Mouse (Mus musculus) heart, embryonic 14.5 days (tissue): Measurements from ENCODE around the gene Atp5j. TPM values are rescaled to one million over a fixed set of nuclear protein-coding genes. Genes with fewer than 3 reads are reported as not detected.
A peak's percentile ranks its signal among the peaks of the same experiment; 100 is the strongest.

Experiments
- ATAC-seq: fragments of 200-750 bp; cut with Nextera tagmentation; 2 replicates; pipeline ENCODE4 v1.8.0; 2017; ENCODE audit warnings: low read depth, moderate TSS enrichment; ENCODE audit not compliant: insufficient number of reproducible peaks, insufficient read depth, low FRiP score
- H3K27ac ChIP-seq, 2 experiments: fragments of 200-500 bp in 1 of 2; fragments of 300-500 bp in 1 of 2; sonication (generic) in 1 of 2; replicated peaks in 1 of 2; 2 replicates each; pipeline ENCODE4 v1.5.1; 2012 to 2014; ENCODE audit warnings: low read depth in 2 of 2, low read length in 2 of 2, control low read depth in 1 of 2, mild to moderate bottlenecking in 1 of 2, mixed read lengths in 1 of 2; ENCODE audit not compliant: control insufficient read depth in 1 of 2, insufficient read depth in 1 of 2
- H3K27me3 ChIP-seq: fragments of 300-500 bp; sonication (generic); 2 replicates; pipeline ENCODE4 v1.6.1; 2014; ENCODE audit warnings: mild to moderate bottlenecking, low read length, control low read depth; ENCODE audit not compliant: control insufficient read depth, insufficient read depth
- H3K36me3 ChIP-seq: fragments of 300-500 bp; sonication (generic); 2 replicates; pipeline ENCODE4 v1.6.1; 2014; ENCODE audit warnings: mild to moderate bottlenecking, control low read depth, low read length, mixed read lengths; ENCODE audit not compliant: control insufficient read depth, insufficient read depth
- H3K4me1 ChIP-seq, 2 experiments: fragments of 200-500 bp in 1 of 2; fragments of 300-500 bp in 1 of 2; sonication (generic) in 1 of 2; 2 replicates each; pipeline ENCODE4 v1.6.1; 2012 to 2014; ENCODE audit warnings: low read length in 2 of 2, control low read depth in 1 of 2, mixed read lengths in 1 of 2; ENCODE audit not compliant: control insufficient read depth in 2 of 2, insufficient read depth in 2 of 2
- H3K4me2 ChIP-seq: fragments of 300-500 bp; sonication (generic); 2 replicates; pipeline ENCODE4 v1.6.1; 2014; ENCODE audit warnings: mild to moderate bottlenecking, low read length
- H3K4me3 ChIP-seq, 2 experiments: fragments of 200-500 bp in 1 of 2; fragments of 300-500 bp in 1 of 2; sonication (generic) in 1 of 2; 2 replicates each; pipeline ENCODE4 v1.5.1; 2012 to 2014; ENCODE audit warnings: low read length in 2 of 2, mild to moderate bottlenecking in 2 of 2, control low read depth in 1 of 2, low read depth in 1 of 2, moderate library complexity in 1 of 2; ENCODE audit not compliant: control insufficient read depth in 1 of 2, insufficient read depth in 1 of 2
- H3K9ac ChIP-seq: fragments of 300-500 bp; sonication (generic); 2 replicates; pipeline ENCODE4 v1.6.1; 2014; ENCODE audit warnings: mild to moderate bottlenecking, low read length
- H3K9me3 ChIP-seq: fragments of 300-500 bp; sonication (generic); 2 replicates; pipeline ENCODE4 v1.6.1; 2016; ENCODE audit warnings: low read length, control low read depth; ENCODE audit not compliant: control insufficient read depth
- WGBS: fragments of 180-500 bp; shearing (Covaris S2); extraction: QIAGEN DNeasy Blood & Tissue Kit; methylation state at CpG from one replicate; pipeline ENCODE4 v1.1.7; 2014; 5-methylcytosine and 5-hydroxymethylcytosine counted together
- polyA plus RNA-seq: library from polyadenylated mRNA; unstranded; fragments of >200 nt; fragmentation: Nextera tagmentation; extraction: Ambion mirVana; gene quantifications from 2 replicates; pipeline ENCODE4 v1.2.1, GENCODE M21; 2014

The Atp5j gene
- polyA plus RNA-seq, result 1,923 and 2,054 TPM in 2 replicates

DNA sequence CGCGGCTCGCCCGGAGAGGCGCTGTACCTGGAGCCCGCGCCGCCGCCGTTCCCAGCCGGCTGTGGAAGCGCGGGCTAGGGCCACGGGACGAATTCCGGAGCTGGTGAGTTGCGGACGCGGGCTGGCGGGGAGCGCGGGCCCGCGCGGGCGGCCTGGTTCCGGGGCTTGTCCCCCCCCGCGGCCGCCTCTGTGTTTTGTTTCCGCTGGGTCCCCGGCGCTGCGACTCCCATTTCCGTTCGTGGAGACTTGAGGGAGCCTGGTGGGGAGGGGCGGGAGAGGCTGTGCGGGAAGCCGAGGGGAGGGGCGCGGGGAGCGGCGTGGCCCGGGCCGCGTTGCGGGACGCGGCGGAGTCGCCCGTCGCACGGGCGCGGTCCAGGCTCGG is at the start of gene Atp5j:
Gene Atp5j (minus strand): TSS at position 185 of the 382 bp plus-strand sequence.
- Histone ChIP-seq H3K4me2 (peak within 1 kb of the TSS; percentile 85), H3K27me3 (no peaks in the 10 kb centered on the region), H3K4me3 (peak within 1 kb of the TSS; percentile 98 to 99), H3K4me1 (peaks cover 4 to 29% of the 10 kb centered on the region in 2 experiments; a peak in 3 of 4 replicates), H3K36me3 (peaks cover 35% of the 10 kb centered on the region), H3K9ac (peak within 1 kb of the TSS; percentile 99), H3K9me3 (no peaks in the 10 kb centered on the region), H3K27ac (peak within 1 kb of the TSS; percentile 99 to 100)
- under 1% methylated on average over 44 of the region's 57 CpGs for WGBS
- peak; percentile 64 for ATAC-seq

DNA sequence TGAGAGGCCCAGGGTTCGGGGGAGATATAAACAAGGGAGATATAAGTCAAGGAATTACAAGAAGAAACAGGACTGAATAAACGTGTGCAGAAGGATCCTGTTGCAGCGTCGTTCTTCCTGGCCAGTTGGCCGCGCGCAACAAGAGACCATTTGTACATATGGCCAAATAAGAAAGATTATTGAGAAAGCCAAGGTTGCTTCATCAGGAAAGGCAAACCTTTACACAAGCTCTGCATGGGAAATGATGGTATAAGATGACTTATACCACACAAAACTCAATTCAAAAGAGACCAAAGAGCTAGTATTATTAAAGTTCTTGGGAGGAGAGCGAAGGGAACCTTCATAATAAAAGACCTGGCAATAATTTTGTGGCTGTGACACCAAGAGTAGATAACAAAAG is 49.1 kb upstream of the Atp5j start:
- Histone ChIP-seq H3K9me3 (no peaks in the 10 kb centered on the region), H3K4me1 (peaks cover 3 to 6% of the 10 kb centered on the region in 2 experiments; a peak in 2 of 4 replicates), H3K4me3 (no peak overlapping the region), H3K36me3 (no peaks in the 10 kb centered on the region), H3K27me3 (no peaks in the 10 kb centered on the region), H3K4me2 (no peak overlapping the region), H3K27ac (no peak overlapping the region), H3K9ac (no peak overlapping the region)
- no peak for ATAC-seq
- WGBS, result 76% methylated on average over 8 of the region's 8 CpGs

DNA sequence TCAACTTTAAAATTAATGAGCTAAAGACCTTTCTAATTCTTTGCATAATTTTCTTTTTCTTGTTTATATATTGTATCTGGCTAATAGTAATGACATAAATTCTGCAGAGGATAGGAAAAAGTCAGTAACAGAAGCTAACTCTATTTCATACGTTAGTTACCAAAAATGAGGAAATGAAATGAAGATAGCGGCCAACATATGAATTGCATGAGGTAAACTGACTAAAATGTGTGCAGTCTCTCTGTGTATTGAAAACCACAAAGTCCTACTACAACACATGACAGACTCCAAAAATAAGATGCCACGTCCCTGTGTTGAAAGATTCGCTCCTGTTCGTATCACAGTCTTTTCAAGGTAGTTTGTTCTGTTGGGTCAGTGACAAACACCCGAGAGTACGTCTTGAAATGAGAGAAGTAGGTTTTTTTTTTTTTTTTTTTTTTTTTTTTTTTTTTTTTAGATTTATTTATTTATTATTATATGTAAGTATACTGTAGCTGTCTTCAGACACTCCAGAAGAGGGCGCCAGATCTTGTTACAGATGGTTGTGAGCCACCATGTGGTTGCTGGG is 46.4 kb upstream of the Atp5j start:
- 74% methylated on average over 8 of the region's 8 CpGs for WGBS
- Histone ChIP-seq H3K36me3 (no peaks in the 10 kb centered on the region), H3K27me3 (no peaks in the 10 kb centered on the region), H3K9me3 (no peaks in the 10 kb centered on the region), H3K9ac (no peak overlapping the region), H3K4me1 (no peaks in the 10 kb centered on the region), H3K4me2 (no peak overlapping the region), H3K4me3 (no peak overlapping the region), H3K27ac (no peak overlapping the region)
- ATAC-seq, result no peak

DNA sequence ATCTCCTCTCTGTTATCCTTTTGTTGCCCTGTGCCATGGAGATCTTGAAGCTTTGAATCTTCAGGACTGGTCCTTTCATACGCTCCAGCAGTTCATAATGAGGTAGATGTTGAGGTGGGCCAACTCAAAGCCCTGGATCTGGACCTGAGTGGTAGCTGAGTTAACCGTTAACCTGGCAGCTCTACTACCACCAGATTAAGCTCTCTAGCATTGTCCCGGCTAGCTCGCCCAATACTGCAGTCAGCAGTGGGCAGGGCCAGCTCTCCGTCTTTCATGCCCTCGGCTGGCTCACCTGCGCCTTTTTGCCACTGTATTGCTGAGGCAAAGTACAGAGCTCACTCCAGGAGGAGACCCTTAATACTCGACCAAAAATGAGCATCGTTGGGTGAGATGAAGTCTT is 45.7 kb upstream of the Atp5j start:
- no peak for ATAC-seq
- no peak overlapping the region for H3K27ac ChIP-seq
- no peaks in the 10 kb centered on the region for H3K27me3 ChIP-seq
- no peaks in the 10 kb centered on the region for H3K9me3 ChIP-seq
- H3K36me3 ChIP-seq, result no peaks in the 10 kb centered on the region
- no peak overlapping the region for H3K4me2 ChIP-seq
- peaks cover 0 to 1% of the 10 kb centered on the region in 2 experiments; a peak in 2 of 4 replicates for H3K4me1 ChIP-seq
- H3K9ac ChIP-seq, result no peak overlapping the region
- no peak overlapping the region for H3K4me3 ChIP-seq
- WGBS, result 86% methylated on average over 9 of the region's 9 CpGs

DNA sequence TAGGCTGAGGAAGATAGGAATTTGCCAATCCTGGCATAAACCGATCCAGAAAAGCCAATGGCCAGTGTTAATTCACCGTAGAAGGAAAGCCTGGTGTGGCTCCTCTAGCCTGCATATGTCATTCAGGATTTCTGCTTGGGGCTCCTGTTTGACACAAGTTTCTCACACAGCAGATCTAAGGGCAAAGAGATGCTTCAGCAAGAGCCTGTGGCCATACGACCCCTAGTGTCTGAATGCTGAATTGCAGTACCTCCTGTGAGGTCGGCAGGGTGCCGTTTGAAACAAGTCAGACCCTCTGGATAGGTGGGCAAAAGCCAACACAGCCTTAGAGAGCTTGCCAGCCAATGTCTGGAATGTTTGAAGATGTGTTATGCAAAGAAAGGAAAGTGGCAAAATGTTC is 43.7 kb upstream of the Atp5j start:
- ATAC-seq, result no peak
- Histone ChIP-seq H3K4me1 (peaks cover 0 to 5% of the 10 kb centered on the region in 2 experiments; a peak in 2 of 4 replicates), H3K27ac (no peak overlapping the region), H3K4me2 (0 out of 2 replicates have a peak overlapping the region, but pooled peaks have one; percentile 11), H3K36me3 (no peaks in the 10 kb centered on the region), H3K27me3 (no peaks in the 10 kb centered on the region), H3K9me3 (no peaks in the 10 kb centered on the region), H3K9ac (no peak overlapping the region), H3K4me3 (no peak overlapping the region)
- WGBS, result 19% methylated on average over 5 of the region's 5 CpGs

DNA sequence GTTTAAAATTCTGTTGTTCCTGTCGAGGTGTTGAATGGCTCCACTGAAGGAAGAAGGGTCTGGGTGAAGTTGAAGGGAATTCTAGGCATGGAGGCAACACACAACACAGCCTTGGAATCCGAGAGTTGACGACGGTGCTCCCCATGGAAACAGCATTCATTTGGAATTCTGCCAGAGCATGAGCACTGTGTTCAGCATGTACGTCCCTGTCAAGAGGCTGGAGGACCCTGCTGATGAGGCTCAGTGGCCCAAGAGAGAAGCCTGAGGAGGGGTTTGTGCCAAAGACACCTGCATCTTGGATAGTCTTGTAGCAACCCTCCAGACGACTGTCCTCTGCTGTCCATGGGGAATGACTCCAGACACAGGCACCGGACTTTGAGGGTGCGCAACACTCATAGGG is 40.7 kb upstream of the Atp5j start:
- no peak overlapping the region for H3K9ac ChIP-seq
- H3K4me2 ChIP-seq, result no peak overlapping the region
- ATAC-seq, result no peak
- no peaks in the 10 kb centered on the region for H3K9me3 ChIP-seq
- no peak overlapping the region for H3K27ac ChIP-seq
- H3K4me1 ChIP-seq, result peaks cover 0 to 5% of the 10 kb centered on the region in 2 experiments; a peak in 2 of 4 replicates
- WGBS, result 43% methylated on average over 8 of the region's 8 CpGs
- H3K27me3 ChIP-seq, result no peaks in the 10 kb centered on the region
- H3K4me3 ChIP-seq, result no peak overlapping the region
- H3K36me3 ChIP-seq, result no peaks in the 10 kb centered on the region

DNA sequence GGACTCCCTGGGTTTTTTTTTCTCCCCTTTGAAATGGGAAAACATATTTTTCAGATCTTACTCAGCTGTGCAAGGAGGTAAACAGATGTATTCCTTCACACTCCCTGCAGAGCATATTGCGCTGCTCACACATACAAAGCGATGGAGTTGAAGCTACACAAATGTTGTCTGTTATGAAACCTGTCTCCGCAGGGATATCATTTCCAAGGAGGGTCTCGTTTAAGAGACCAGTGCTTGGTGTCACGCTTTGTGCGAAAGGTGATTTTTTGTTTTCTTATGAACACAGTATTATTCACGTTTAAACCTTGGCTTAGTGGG is 40.3 kb upstream of the Atp5j start:
- no peak overlapping the region for H3K4me2 ChIP-seq
- no peaks in the 10 kb centered on the region for H3K27me3 ChIP-seq
- H3K4me3 ChIP-seq, result no peak overlapping the region
- H3K36me3 ChIP-seq, result no peaks in the 10 kb centered on the region
- no peak for ATAC-seq
- H3K27ac ChIP-seq, result no peak overlapping the region
- H3K4me1 ChIP-seq, result peaks cover 0 to 5% of the 10 kb centered on the region in 2 experiments; a peak in 2 of 4 replicates
- H3K9ac ChIP-seq, result no peak overlapping the region
- WGBS, result 79% methylated on average over 7 of the region's 7 CpGs
- no peaks in the 10 kb centered on the region for H3K9me3 ChIP-seq
